31 mouse cellular contexts compared by ENCODE assay signal in the genomic region with DNA sequence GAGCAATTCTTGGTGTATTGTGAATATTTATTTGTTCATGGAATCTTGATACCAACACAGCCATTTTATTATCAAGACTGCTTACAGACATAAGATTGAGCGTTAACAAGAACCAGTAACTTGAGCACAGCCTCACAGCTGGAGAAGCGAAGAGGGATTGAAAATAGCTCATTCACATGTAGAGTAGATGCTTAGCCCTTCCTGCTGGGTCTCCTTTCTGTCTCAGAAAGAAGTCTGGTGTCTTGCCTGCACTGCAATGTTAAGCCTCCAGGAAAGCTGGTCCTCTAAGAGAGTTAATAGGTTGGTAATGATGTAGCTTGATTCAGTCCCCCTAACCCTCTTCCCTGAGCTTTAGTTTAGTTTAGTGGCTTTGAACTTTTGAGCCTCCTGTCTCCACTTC.
A peak's percentile ranks its signal among the peaks of the same experiment; 100 is the strongest.
DNase-seq lines count a peak whose midpoint lies in the region; ATAC-seq and TF ChIP-seq lines count a peak whose summit lies in the region.
"Had no signal": no experiment of that assay in that cellular context is flagged by ENCODE, and none has a peak within 500 bp of the region (broad histone marks: within the 10 kb centered on the region; RNA-seq: fewer than 3 reads in every experiment).

No protein-coding gene starts in this region.

- 15% methylated on average over 2 of the region's 2 CpGs for WGBS in hindbrain, embryonic 12.5 days
- 10% methylated on average over 2 of the region's 2 CpGs for WGBS in hindbrain, embryonic 14.5 days

- TF ChIP-seq POLR2A in brain, embryonic 14.5 days (IDR thresholded peaks at IDR 0.05; ENCODE audit: borderline replicate concordance, extremely low read depth, insufficient read depth, insufficient read length, poor library complexity, severe bottlenecking), result no peak

- in situ Hi-C loops in ES-E14 (cut with MboI; ENCODE audit: low sequenced_read_pairs in 2 of 2, unreplicated experiment in 2 of 2), result no loop called here

- no peaks in the 10 kb centered on the region; a peak in 1 of 4 replicates for H3K4me1 ChIP-seq in ES-E14 (ENCODE audit: control insufficient read depth in 2 of 2, insufficient read depth in 2 of 2, low read length in 2 of 2, poor library complexity in 1 of 2)
- no peaks in the 10 kb centered on the region for H3K4me1 ChIP-seq in hindbrain, embryonic 12.5 days
- H3K4me1 ChIP-seq in hindbrain, embryonic 14.5 days (replicated peaks; ENCODE audit: control insufficient read depth, insufficient read depth, low read length), result no peaks in the 10 kb centered on the region
- H3K4me1 ChIP-seq: embryonic facial prominence, embryonic 10.5 days; embryonic facial prominence, embryonic 13.5 days; forebrain, embryonic 15.5 days; heart, embryonic 10.5 days; heart, embryonic 13.5 days; intestine, embryonic 15.5 days had no signal

- H3K36me3 ChIP-seq in ES-E14 (ENCODE audit: control insufficient read depth, insufficient read depth, low read length, poor library complexity, severe bottlenecking), result no peaks in the 10 kb centered on the region
- no peaks in the 10 kb centered on the region for H3K36me3 ChIP-seq in hindbrain, embryonic 12.5 days
- H3K36me3 ChIP-seq in hindbrain, embryonic 14.5 days (replicated peaks; ENCODE audit: control insufficient read depth, insufficient read depth), result no peaks in the 10 kb centered on the region
- H3K36me3 ChIP-seq: embryonic facial prominence, embryonic 10.5 days; embryonic facial prominence, embryonic 13.5 days; forebrain, embryonic 10.5 days; forebrain, embryonic 15.5 days; G1E; heart, embryonic 10.5 days; heart, embryonic 13.5 days; intestine, embryonic 15.5 days had no signal

- H3K4me3 ChIP-seq in ES-E14 (ENCODE audit: insufficient read depth in 1 of 2, low read depth in 1 of 2, low read length in 2 of 2, poor library complexity in 1 of 2, severe bottlenecking in 1 of 2), result no peak overlapping the region
- H3K4me3 ChIP-seq in hindbrain, embryonic 12.5 days, result no peak overlapping the region
- H3K4me3 ChIP-seq in hindbrain, embryonic 14.5 days (replicated peaks; ENCODE audit: low read length), result no peak overlapping the region
- H3K4me3 ChIP-seq: embryonic facial prominence, embryonic 10.5 days; embryonic facial prominence, embryonic 13.5 days; erythroblast, embryonic 14.5 days; forebrain, embryonic 10.5 days; forebrain, embryonic 15.5 days; heart, adult 2 months; heart, embryonic 10.5 days; heart, embryonic 13.5 days; intestine, embryonic 15.5 days had no signal

- no peaks in the 10 kb centered on the region for H3K27me3 ChIP-seq in hindbrain, embryonic 12.5 days
- H3K27me3 ChIP-seq in hindbrain, embryonic 14.5 days (ENCODE audit: control insufficient read depth, insufficient read depth, low read length), result no peaks in the 10 kb centered on the region
- H3K27me3 ChIP-seq: embryonic facial prominence, embryonic 13.5 days; forebrain, embryonic 15.5 days; heart, embryonic 13.5 days; intestine, embryonic 15.5 days; Patski had no signal

- DNase-seq in ES-CJ7 (ENCODE audit: low read depth, low spot score) (peak; percentile 72), ES-E14 (ENCODE audit: low read depth, low spot score) (peak; percentile 11)
- peak; percentile 37 for DNase-seq in brain, embryonic 14.5 days (ENCODE audit: low read depth)
- no peak for DNase-seq in cerebellum, adult 11 months
- DNase-seq in hindbrain, embryonic 14.5 days (ENCODE audit: low spot score), result no peak
- DNase-seq: adrenal gland, adult 8-10 months; adrenal gland, postnatal 25 days; cerebellum, adult 2 months; cerebellum, adult 9-11 months; cerebellum, postnatal 25 days; gastrocnemius, postnatal 10 days; gastrocnemius, postnatal 36 days; heart, adult 2 months; heart, postnatal 14 days; heart, postnatal 4 days; kidney, adult 11 months; kidney, adult 8-10 months had no signal

- H3K4me2 ChIP-seq in hindbrain, embryonic 12.5 days (replicated peaks), result no peak overlapping the region
- no peak overlapping the region for H3K4me2 ChIP-seq in hindbrain, embryonic 14.5 days (replicated peaks)
- H3K4me2 ChIP-seq: embryonic facial prominence, embryonic 13.5 days; forebrain, embryonic 15.5 days; heart, embryonic 13.5 days; intestine, embryonic 15.5 days had no signal

- no peak for TF ChIP-seq CTCF in brain, embryonic 14.5 days (IDR thresholded peaks at IDR 0.05; ENCODE audit: borderline replicate concordance, extremely low read depth, insufficient read depth, insufficient read length)

- no peak for ATAC-seq in hindbrain, embryonic 12.5 days (ENCODE audit: low FRiP score)
- no peak for ATAC-seq in hindbrain, embryonic 14.5 days (ENCODE audit: low FRiP score)
- ATAC-seq: activated CD4-positive, CD25-positive, alpha-beta regulatory T cell, adult 4 months; CD4-positive, CD25-positive, alpha-beta regulatory T cell, adult 4 months; forebrain, embryonic 15.5 days; hindbrain, embryonic 16.5 days; intestine, embryonic 15.5 days; Patski had no signal

- no peaks in the 10 kb centered on the region for H3K9me3 ChIP-seq in ES-E14 (ENCODE audit: control insufficient read depth, insufficient read depth, low read depth, low read length)
- no peaks in the 10 kb centered on the region for H3K9me3 ChIP-seq in hindbrain, embryonic 12.5 days (replicated peaks)
- H3K9me3 ChIP-seq in hindbrain, embryonic 14.5 days (ENCODE audit: control insufficient read depth, low read length), result no peaks in the 10 kb centered on the region
- H3K9me3 ChIP-seq: embryonic facial prominence, embryonic 10.5 days; embryonic facial prominence, embryonic 13.5 days; forebrain, embryonic 10.5 days; forebrain, embryonic 15.5 days; G1E; heart, embryonic 10.5 days; heart, embryonic 13.5 days; intestine, embryonic 15.5 days had no signal

- no peak overlapping the region for H3K27ac ChIP-seq in ES-E14 (ENCODE audit: insufficient read depth, low read depth, low read length, poor library complexity, severe bottlenecking)
- H3K27ac ChIP-seq in hindbrain, embryonic 12.5 days, result no peak overlapping the region
- no peak overlapping the region for H3K27ac ChIP-seq in hindbrain, embryonic 14.5 days
- H3K27ac ChIP-seq: embryonic facial prominence, embryonic 10.5 days; embryonic facial prominence, embryonic 13.5 days; forebrain, embryonic 10.5 days; forebrain, embryonic 15.5 days; heart, adult 2 months; heart, embryonic 10.5 days; heart, embryonic 13.5 days; intestine, embryonic 15.5 days had no signal

- no peak overlapping the region for H3K9ac ChIP-seq in ES-E14 (ENCODE audit: insufficient read depth, low read depth, low read length, poor library complexity, severe bottlenecking)
- H3K9ac ChIP-seq in hindbrain, embryonic 12.5 days, result no peak overlapping the region
- no peak overlapping the region for H3K9ac ChIP-seq in hindbrain, embryonic 14.5 days
- H3K9ac ChIP-seq: embryonic facial prominence, embryonic 13.5 days; forebrain, embryonic 15.5 days; heart, embryonic 13.5 days; intestine, embryonic 15.5 days had no signal

TF ChIP-seq in ES-E14, 5 proteins besides CTCF, POLR2A, EP300 and RAD21:
- TF ChIP-seq MAFK (IDR thresholded peaks at IDR 0.05; ENCODE audit: insufficient read depth, low read depth, low read length), result no peak
- no peak for TF ChIP-seq HCFC1 (IDR thresholded peaks at IDR 0.05; ENCODE audit: borderline replicate concordance, insufficient read depth, low read length)
- no peak for TF ChIP-seq ZC3H11A (IDR thresholded peaks at IDR 0.05; ENCODE audit: borderline replicate concordance, low read depth, low read length)
- TF ChIP-seq ZNF384 (IDR thresholded peaks at IDR 0.05; ENCODE audit: low read depth, low read length), result no peak
- TF ChIP-seq CHD2 (IDR thresholded peaks at IDR 0.05; ENCODE audit: low read depth, low read length), result no peak

Comparison
In these comparisons a context has a peak if more than half of its experiments do, and no peak if none do; other contexts are left out.
1. DNase-seq: peak in ES-CJ7 (single experiment), ES-E14 (single experiment) and brain, embryonic 14.5 days (single experiment); none in cerebellum, adult 11 months (single experiment) and hindbrain, embryonic 14.5 days (single experiment).